Mouse (Mus musculus): ENCODE data around the gene Bckdhb.

- TF ChIP-seq CTCF (IDR thresholded peaks at IDR 0.05; ENCODE audit: low read depth) (no peak), EP300 (IDR thresholded peaks at IDR 0.05; ENCODE audit: low read depth) (no peak)
These were observed 124.2 kb downstream of the Bckdhb start for GRCm38 (mm10) chr9:84049142-84049541.

Measured in liver, embryonic 14.5 days (tissue).